Mouse (Mus musculus): ENCODE data around the gene Cers5.
"Not testable (repeated sequence)": the region's sequence is repeated elsewhere in the genome, so short reads cannot be mapped to it uniquely, and the experiment has no call there.

Gene Cers5

GRCm38 (mm10) chr15:99787625-99788120, 15.0 kb upstream of the Cers5 start:
- DNase-seq: no peak

GRCm38 (mm10) chr15:99778677-99779335, 6.1 kb upstream of the Cers5 start:
- no peak for DNase-seq

GRCm38 (mm10) chr15:99778148-99778547, 5.5 kb upstream of the Cers5 start:
- peak; percentile 66 for DNase-seq

GRCm38 (mm10) chr15:99772925-99773324, 240 bp upstream of the Cers5 start:
- DNase-seq: no peak

DNA sequence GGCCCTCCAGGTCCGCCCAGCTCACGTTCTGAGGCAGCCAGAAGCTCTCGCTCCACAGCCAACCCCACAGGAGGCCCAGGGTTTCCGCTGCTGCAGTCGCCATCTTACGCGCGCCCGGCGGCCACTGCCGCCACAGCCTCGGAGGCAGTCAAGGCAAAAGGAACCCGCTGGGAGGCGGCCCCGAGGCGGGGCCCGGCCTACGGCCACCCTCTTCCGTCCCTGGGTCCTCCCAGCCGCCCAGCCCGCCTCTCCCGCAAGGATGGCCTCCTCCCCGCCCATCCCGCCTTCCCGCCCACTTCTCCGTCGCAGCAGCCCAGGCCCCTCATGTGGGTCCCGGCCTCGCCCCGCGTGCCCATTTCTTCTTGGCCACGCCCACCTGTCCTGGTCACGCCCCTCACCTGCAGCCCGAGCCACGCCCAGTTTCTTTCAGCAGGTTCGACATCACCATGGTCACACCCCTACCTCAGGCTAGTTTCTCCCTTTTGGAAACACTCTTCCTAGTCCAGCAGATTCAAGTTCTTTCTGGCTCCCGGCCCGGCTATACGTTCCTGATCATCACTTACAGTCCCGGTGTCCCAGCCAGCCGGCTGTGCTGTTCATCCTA, 306 bp downstream of the Cers5 start:
- DNase-seq: peak; percentile 85

- peak; percentile 41 for DNase-seq
Observed at GRCm38 (mm10) chr15:99771601-99772276, 946 bp downstream of the Cers5 start.

DNA sequence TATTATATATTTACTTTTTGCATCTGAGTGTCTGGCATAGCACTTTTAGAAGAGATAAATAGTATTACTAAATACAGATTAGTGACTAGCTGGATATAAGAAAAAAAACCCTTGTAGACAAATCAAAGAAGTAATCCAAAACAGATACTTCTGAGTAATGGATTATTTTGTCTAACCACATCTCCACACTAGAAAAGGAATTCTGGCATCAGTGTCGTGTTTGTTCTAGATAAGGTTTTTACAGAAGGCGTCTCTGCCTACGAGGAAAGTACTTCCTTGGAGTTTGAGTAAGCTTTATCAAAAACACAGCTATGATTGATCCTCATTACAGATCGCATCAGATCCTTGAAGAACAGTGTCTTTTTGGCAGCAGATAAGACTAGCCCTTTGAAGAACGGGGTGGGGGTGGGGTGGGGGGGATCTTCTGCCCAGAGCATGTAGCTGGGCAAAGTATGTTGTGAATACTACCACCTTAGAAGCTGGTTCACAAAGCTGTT, 1.6 kb downstream of the Cers5 start:
- DNase-seq: no peak

GRCm38 (mm10) chr15:99768761-99769160, 3.9 kb downstream of the Cers5 start:
- no peak for DNase-seq

DNA sequence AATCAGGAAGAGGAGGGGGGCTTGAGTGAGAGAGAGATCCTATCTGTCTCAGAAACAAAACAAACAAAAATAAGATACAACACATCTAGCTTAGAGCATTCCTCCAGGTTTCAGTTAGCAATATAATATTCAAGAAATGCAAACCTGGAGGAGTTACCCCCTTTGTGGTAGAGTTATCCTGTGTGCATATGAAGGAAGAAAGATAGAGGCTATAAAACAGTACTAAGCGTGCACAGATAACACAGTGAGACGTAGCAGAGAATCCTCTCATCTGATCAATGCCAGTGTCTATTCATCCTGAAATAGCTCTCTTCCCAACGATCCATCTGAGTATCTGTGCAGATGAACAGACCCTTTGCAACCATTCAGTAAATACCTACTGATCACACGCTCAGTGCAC, 5.2 kb downstream of the Cers5 start:
- DNase-seq: no peak

DNA sequence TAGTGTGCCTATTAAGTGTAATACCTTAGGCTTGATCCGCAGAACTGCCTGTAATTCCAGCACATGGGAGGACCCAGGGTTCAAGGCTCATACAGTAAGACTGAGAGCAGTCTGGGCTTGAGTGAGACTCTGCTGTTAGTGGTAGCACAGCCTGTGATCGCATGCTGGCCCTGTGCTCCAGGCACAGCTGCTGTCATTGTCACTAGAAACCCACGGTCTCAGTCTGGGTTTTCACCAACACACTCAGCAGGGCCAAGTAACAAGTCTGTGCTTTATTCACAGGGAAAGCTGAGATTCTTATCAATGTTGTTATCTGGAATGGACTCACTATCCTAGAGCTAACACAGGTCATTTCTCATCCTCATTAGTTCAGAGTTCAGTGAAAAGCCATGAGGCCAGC, 18.5 kb downstream of the Cers5 start:
- no peak for DNase-seq

DNA sequence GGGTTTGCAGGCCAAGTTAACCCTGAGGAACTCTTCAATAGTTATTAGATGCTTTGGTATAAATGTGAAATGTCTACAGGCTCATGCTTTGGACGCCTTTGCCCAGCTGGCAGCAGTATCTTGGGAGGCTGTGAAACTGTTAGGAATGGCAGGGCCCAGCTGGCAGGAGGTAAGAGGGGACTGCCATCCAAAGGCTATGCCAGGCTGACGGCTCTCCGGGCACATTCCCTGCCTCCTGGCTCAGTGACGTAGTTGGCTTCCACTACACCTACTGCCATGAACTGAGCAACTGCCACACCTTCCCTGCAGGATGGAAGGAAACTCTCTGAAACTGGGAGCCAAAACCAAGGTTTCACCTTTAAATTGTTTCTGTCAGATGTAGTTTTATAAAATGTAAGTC, 32.5 kb downstream of the Cers5 start:
- DNase-seq: no peak

GRCm38 (mm10) chr15:99736675-99737074, 36.0 kb downstream of the Cers5 start:
- DNase-seq: no peak

- peak; percentile 100 for DNase-seq
Observed at GRCm38 (mm10) chr15:99735631-99736030, 37.1 kb downstream of the Cers5 start.

GRCm38 (mm10) chr15:99733186-99733585, 39.5 kb downstream of the Cers5 start:
- no peak for DNase-seq

DNA sequence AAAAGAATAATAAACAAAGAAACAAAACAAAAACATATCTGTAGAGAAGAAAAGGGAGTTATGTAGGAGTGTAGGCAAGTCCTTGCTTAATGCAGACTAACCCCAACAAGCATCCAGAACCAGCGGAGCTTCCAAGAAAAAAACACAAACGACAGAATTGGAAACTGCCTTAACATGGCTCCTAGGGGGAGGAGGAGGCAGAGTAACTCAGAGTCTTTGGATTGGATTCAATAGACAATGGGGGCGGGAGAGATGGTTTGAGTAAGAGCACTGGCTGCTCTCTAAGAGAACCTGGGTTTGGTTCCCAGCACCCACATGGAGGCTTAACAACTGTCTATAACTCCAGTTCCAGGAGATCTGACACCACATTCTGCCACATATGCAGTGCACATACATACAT, 41.0 kb downstream of the Cers5 start:
- DNase-seq: no peak

DNA sequence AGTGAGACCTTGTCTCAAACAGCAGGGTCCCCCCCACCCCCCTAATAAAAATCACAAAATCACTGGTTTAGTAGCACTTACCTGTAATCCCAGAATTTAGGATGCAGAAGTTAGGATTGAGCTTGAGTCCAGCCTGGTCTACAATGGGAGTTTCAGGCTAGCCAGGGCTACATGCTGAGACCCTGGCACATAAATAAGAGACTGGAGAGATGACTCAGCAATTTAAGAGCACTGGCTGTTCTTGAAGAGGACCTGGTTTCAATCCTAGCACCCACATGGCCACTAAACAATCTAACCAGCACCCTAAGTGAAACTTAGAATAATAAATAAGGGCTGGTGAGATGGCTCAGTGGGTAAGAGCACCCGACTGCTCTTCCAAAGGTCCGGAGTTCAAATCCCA, 41.5 kb downstream of the Cers5 start:
- no peak for DNase-seq

DNA sequence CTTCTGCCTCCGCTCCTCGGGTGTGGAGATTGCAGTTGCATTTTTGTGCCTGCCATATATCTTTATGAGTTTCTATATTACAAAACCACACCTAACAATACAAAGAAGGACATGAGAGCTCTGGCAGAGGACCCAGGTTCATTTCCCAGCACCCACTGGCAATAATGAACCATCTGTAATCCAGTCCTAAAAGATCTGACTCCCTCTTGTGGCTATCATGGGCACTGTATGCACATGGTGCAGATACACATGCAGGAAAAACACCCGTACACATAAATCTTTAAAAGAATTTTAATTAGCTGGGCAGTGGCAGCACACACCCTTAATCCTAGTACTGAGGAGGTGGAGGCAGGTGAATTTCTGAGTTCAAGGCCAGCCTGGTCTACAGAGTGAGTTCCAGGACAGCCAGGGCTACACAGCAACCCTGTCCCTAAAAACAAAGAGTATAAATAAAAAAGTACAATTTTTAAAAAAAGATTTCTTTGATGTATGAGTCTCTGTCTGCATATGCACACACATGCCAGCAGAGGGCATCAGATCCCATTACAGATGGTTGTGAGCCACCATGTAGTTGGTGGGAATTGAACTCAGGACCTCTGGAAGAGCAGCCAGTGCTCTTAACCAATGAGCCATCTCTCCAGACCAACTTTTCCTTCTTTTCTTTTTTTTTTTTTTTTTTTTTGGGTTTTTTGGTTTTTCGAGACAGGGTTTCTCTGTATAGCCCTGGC, 43.5 kb downstream of the Cers5 start:
- peak; percentile 39 for DNase-seq

- peak; percentile 51 for DNase-seq
Observed at GRCm38 (mm10) chr15:99728211-99728610, 44.5 kb downstream of the Cers5 start.

DNA sequence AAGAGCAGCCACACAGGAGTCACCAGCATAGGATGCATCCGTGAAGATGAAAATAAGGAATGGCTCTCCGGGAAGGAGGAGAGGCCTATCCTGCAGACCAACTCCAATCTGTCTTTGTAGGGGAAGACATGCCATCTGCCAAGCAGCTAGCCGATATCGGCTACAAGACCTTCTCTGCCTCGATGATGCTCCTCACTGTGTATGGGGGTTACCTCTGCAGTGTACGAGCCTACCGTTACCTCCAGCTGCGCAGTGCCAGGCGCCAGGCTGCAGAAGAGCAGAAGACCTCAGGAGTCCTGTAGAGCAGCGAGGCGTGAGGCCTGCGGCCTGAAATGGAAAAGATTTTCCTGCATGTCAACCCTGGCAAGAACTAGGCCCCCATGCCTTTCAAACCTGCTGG, 45.2 kb downstream of the Cers5 start:
- peak; percentile 38 for DNase-seq

GRCm38 (mm10) chr15:99727039-99727438, 45.6 kb downstream of the Cers5 start:
- not testable (repeated sequence) for DNase-seq

GRCm38 (mm10) chr15:99726549-99726948, 46.1 kb downstream of the Cers5 start:
- peak; percentile 59 for DNase-seq

DNA sequence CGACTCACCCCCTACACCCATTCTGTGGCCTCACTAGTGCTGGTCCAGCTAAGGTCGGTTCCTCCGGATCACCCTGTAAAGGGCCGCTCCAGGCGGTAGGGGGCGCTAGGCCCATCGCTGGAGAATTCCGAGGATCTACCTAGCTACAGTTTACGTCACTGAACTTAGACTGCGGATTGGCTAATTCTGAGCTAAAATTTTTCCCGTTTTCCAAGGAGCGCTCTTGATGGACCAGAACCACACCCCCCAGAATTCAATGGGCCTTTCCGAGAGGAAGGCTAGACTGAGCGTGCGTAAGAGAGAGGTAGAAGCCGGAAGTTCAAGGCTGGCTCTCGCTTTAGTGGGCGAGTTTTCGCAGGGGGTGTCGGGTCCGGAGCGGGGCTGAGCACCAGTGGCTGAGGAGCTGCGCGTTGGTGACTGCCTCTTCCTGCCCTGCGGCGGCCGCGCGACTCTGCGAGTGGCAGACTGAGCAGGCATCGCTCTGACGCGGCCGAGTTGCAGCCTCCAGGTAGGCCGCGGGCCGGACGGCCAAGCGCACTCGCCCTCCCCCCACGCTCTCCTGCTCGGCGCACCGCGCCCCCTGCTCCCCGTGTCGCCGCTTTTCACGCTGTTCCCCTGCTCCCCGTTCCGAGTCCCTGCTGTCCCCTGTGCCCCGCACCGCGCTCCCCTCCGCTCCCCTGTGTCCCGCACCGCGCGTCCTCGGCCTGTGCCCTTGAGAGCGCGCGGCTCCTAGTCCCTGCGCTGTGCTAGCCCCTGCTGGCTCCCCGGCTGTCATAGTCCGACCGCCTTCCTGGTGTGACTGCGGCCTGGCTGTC, 47.1 kb downstream of the Cers5 start, which contains the start of gene Cox14:
Cox14 (plus strand) TSS at position 278 of the 815 bp plus-strand sequence.
- DNase-seq: peak; percentile 99
